Mouse (Mus musculus): ENCODE results near the gene Rtn3. TPM values are rescaled to one million over a fixed set of nuclear protein-coding genes. Genes with fewer than 3 reads are reported as not detected.

The Rtn3 gene
- polyA plus RNA-seq (2014; fragmentation: Illumina TruSeq; extraction: RNeasy Lipid Tissue Mini Kit (QIAGEN cat#74804); ENCODE audit: low replicate concordance), result 356 TPM

GRCm38 (mm10) chr19:7482599-7483511 is at the start of gene Rtn3:
TSS of gene Rtn3 (minus strand) at chr19:7483281.

GRCm38 (mm10) chr19:7493352-7494186 is 10.5 kb upstream of the Rtn3 start, which contains the start of gene Atl3:
TSS of gene Atl3 (plus strand) at chr19:7494040.

GRCm38 (mm10) chr19:7416834-7417735 is 66.0 kb downstream of the Rtn3 start, which contains the start of gene 2700081O15Rik:
TSS of gene 2700081O15Rik (plus strand) at chr19:7417625.

GRCm38 (mm10) chr19:7382903-7383865 is 99.9 kb downstream of the Rtn3 start, which contains the start of gene Spindoc:
TSS of gene Spindoc (minus strand) at chr19:7382994.

Other genes starting within 250 kb of the Rtn3 start
- gene Naa40, start 242.1 kb downstream of the Rtn3 start, polyA plus RNA-seq (2014; fragmentation: Illumina TruSeq; extraction: RNeasy Lipid Tissue Mini Kit (QIAGEN cat#74804); ENCODE audit: low replicate concordance), result 7.6 TPM
- gene Rcor2, start 216.0 kb downstream of the Rtn3 start, polyA plus RNA-seq (2014; fragmentation: Illumina TruSeq; extraction: RNeasy Lipid Tissue Mini Kit (QIAGEN cat#74804); ENCODE audit: low replicate concordance), result not detected
- gene Mark2, start 141.4 kb downstream of the Rtn3 start, polyA plus RNA-seq (2014; fragmentation: Illumina TruSeq; extraction: RNeasy Lipid Tissue Mini Kit (QIAGEN cat#74804); ENCODE audit: low replicate concordance), result 48.2 TPM
- 1.6 TPM for gene Spindoc, start 100.3 kb downstream of the Rtn3 start, polyA plus RNA-seq (2014; fragmentation: Illumina TruSeq; extraction: RNeasy Lipid Tissue Mini Kit (QIAGEN cat#74804); ENCODE audit: low replicate concordance)
- gene 2700081O15Rik, start 65.7 kb downstream of the Rtn3 start, polyA plus RNA-seq (2014; fragmentation: Illumina TruSeq; extraction: RNeasy Lipid Tissue Mini Kit (QIAGEN cat#74804); ENCODE audit: low replicate concordance), result 4.3 TPM
- 52.6 TPM for gene Atl3, start 10.8 kb upstream of the Rtn3 start, polyA plus RNA-seq (2014; fragmentation: Illumina TruSeq; extraction: RNeasy Lipid Tissue Mini Kit (QIAGEN cat#74804); ENCODE audit: low replicate concordance)
- 8.0 TPM for gene Pla2g16, start 74.2 kb upstream of the Rtn3 start, polyA plus RNA-seq (2014; fragmentation: Illumina TruSeq; extraction: RNeasy Lipid Tissue Mini Kit (QIAGEN cat#74804); ENCODE audit: low replicate concordance)
- 12.0 TPM for gene Lgals12, start 123.9 kb upstream of the Rtn3 start, polyA plus RNA-seq (2014; fragmentation: Illumina TruSeq; extraction: RNeasy Lipid Tissue Mini Kit (QIAGEN cat#74804); ENCODE audit: low replicate concordance)
- gene Hrasls5, start 129.3 kb upstream of the Rtn3 start, polyA plus RNA-seq (2014; fragmentation: Illumina TruSeq; extraction: RNeasy Lipid Tissue Mini Kit (QIAGEN cat#74804); ENCODE audit: low replicate concordance), result not detected
- not detected for gene Slc22a19, start 228.0 kb upstream of the Rtn3 start, polyA plus RNA-seq (2014; fragmentation: Illumina TruSeq; extraction: RNeasy Lipid Tissue Mini Kit (QIAGEN cat#74804); ENCODE audit: low replicate concordance)

Measured in small intestine, adult 10 weeks (tissue).